Mouse (Mus musculus): ENCODE results near the gene Cysltr2. TPM values are rescaled to one million over a fixed set of nuclear protein-coding genes. Genes with fewer than 3 reads are reported as not detected.

Gene Cysltr2
- polyA plus RNA-seq, 1 experiment from 2014 or later: not detected

DNA sequence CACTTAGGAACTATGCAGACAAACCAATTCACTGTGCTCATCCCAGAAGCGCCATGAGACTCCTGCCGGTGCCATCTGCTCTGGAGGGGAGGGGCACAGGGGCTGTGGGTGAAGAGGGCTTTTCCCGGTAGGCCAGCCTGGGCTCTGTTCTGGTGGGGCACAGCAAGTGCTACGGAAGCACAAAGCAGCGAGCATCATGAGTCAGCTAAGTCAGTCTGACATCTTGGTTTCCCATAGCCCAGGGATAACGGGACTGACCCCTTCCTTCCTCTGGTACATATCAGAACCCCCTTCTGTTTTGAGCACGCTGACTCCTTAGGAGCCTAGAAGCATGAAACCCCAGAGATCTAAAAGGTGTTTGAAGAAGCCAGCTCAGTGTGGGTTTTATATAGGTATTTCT lies 15.5 kb upstream of the Cysltr2 start:
- no peaks in the 10 kb centered on the region for H3K27me3 ChIP-seq (ENCODE audit: control insufficient read depth, insufficient read depth, low read length)
- WGBS: 69% methylated on average over 7 of the region's 7 CpGs
- no peak overlapping the region for H3K9ac ChIP-seq (ENCODE audit: low read length)
- H3K36me3 ChIP-seq (ENCODE audit: control insufficient read depth, insufficient read depth, low read length): no peaks in the 10 kb centered on the region
- no peak overlapping the region for H3K4me3 ChIP-seq (ENCODE audit: control insufficient read depth in 1 of 2, insufficient read depth in 1 of 2, low read depth in 1 of 2, low read length in 2 of 2)
- no peak for ATAC-seq (ENCODE audit: insufficient number of reproducible peaks, insufficient read depth, low FRiP score, low read depth)
- no peak overlapping the region for H3K4me2 ChIP-seq (ENCODE audit: low read length)
- no peak overlapping the region for H3K27ac ChIP-seq (replicated peaks in 1 of 2; ENCODE audit: control insufficient read depth in 1 of 2, insufficient read depth in 1 of 2, low read depth in 2 of 2, low read length in 2 of 2)
- H3K9me3 ChIP-seq (ENCODE audit: control insufficient read depth, low read length): no peaks in the 10 kb centered on the region
- no peaks in the 10 kb centered on the region for H3K4me1 ChIP-seq (ENCODE audit: control insufficient read depth in 2 of 2, insufficient read depth in 2 of 2, low read length in 2 of 2)

DNA sequence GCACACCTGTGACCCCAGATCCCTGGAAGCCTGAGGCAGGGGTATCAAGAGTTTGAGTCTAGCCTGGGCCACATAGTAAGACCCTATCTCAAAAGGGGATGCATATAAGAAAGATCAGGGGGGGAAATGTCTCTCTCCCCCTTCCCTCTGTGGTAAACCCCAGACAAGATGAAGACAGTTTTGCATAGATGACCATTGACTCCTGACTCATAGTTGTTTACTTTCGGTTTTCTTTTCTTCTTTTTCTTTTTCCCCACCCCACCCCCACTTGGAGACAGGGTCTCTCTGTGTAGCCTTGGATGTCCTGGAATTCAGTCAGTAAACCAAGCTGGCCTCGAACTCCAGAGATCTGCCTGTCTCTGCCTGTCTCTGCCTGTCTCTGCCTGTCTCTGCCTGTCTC lies 9.8 kb upstream of the Cysltr2 start:
- Histone ChIP-seq H3K4me2 (ENCODE audit: low read length) (no peak overlapping the region), H3K4me3 (ENCODE audit: control insufficient read depth in 1 of 2, insufficient read depth in 1 of 2, low read depth in 1 of 2, low read length in 2 of 2) (no peak overlapping the region), H3K27me3 (ENCODE audit: control insufficient read depth, insufficient read depth, low read length) (no peaks in the 10 kb centered on the region), H3K27ac (replicated peaks in 1 of 2; ENCODE audit: control insufficient read depth in 1 of 2, insufficient read depth in 1 of 2, low read depth in 2 of 2, low read length in 2 of 2) (no peak overlapping the region), H3K4me1 (ENCODE audit: control insufficient read depth in 2 of 2, insufficient read depth in 2 of 2, low read length in 2 of 2) (no peaks in the 10 kb centered on the region), H3K9ac (ENCODE audit: low read length) (no peak overlapping the region), H3K9me3 (ENCODE audit: control insufficient read depth, low read length) (peaks cover 3% of the 10 kb centered on the region; the same call in 1 of the 2 replicates), H3K36me3 (ENCODE audit: control insufficient read depth, insufficient read depth, low read length) (no peaks in the 10 kb centered on the region)
- no peak for ATAC-seq (ENCODE audit: insufficient number of reproducible peaks, insufficient read depth, low FRiP score, low read depth)
- WGBS: 87% methylated on average over 2 of the region's 2 CpGs

DNA sequence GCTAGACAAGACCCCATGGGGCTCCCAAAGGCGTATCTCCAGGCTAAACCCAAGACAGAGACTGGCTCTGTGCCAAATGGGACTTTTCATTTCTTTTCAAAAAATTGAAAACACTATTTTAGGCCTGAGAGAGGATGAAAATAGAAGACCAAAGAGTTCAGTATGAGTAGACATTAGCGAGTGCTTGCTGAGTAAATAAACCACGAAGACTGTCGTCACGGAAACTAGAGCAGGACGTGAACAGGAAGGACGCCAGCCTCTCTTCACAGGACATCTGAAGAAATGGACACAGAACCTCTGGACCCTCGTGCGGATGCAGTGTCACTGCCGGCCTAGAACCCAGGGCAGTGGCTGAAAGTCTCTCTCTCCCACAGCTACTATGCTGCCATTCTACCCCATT lies 8.8 kb upstream of the Cysltr2 start:
- Histone ChIP-seq H3K36me3 (ENCODE audit: control insufficient read depth, insufficient read depth, low read length) (no peaks in the 10 kb centered on the region), H3K9me3 (ENCODE audit: control insufficient read depth, low read length) (peaks cover 3% of the 10 kb centered on the region; the same call in 1 of the 2 replicates), H3K27ac (replicated peaks in 1 of 2; ENCODE audit: control insufficient read depth in 1 of 2, insufficient read depth in 1 of 2, low read depth in 2 of 2, low read length in 2 of 2) (no peak overlapping the region), H3K4me1 (ENCODE audit: control insufficient read depth in 2 of 2, insufficient read depth in 2 of 2, low read length in 2 of 2) (no peaks in the 10 kb centered on the region), H3K27me3 (ENCODE audit: control insufficient read depth, insufficient read depth, low read length) (no peaks in the 10 kb centered on the region), H3K4me2 (ENCODE audit: low read length) (no peak overlapping the region), H3K9ac (ENCODE audit: low read length) (no peak overlapping the region), H3K4me3 (ENCODE audit: control insufficient read depth in 1 of 2, insufficient read depth in 1 of 2, low read depth in 1 of 2, low read length in 2 of 2) (no peak overlapping the region)
- WGBS: 77% methylated on average over 10 of the region's 10 CpGs
- no peak for ATAC-seq (ENCODE audit: insufficient number of reproducible peaks, insufficient read depth, low FRiP score, low read depth)

DNA sequence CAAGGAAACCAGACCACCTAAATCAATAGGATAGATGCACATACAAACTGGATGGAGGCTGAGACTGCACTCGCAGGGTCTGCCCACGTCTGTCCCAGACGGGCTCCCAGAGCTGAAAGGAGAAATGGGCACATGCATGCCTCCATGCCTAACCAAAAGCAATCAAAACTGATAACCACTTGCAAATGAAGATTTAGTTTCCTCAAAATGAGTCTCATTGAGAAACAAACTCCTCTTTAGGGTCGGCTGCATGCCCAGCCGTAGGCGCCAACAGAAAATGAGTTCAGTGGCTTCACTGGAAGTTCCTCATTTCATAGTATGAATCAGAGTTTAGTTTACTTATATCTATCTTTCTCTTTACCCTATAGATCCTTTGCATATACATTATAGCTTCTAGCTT lies 7.9 kb upstream of the Cysltr2 start:
- H3K27ac ChIP-seq (replicated peaks in 1 of 2; ENCODE audit: control insufficient read depth in 1 of 2, insufficient read depth in 1 of 2, low read depth in 2 of 2, low read length in 2 of 2): no peak overlapping the region
- H3K4me2 ChIP-seq (ENCODE audit: low read length): no peak overlapping the region
- peaks cover 3% of the 10 kb centered on the region; the same call in 1 of the 2 replicates for H3K9me3 ChIP-seq (ENCODE audit: control insufficient read depth, low read length)
- H3K4me1 ChIP-seq (ENCODE audit: control insufficient read depth in 2 of 2, insufficient read depth in 2 of 2, low read length in 2 of 2): no peaks in the 10 kb centered on the region
- H3K36me3 ChIP-seq (ENCODE audit: control insufficient read depth, insufficient read depth, low read length): no peaks in the 10 kb centered on the region
- H3K9ac ChIP-seq (ENCODE audit: low read length): no peak overlapping the region
- H3K4me3 ChIP-seq (ENCODE audit: control insufficient read depth in 1 of 2, insufficient read depth in 1 of 2, low read depth in 1 of 2, low read length in 2 of 2): no peak overlapping the region
- no peak for ATAC-seq (ENCODE audit: insufficient number of reproducible peaks, insufficient read depth, low FRiP score, low read depth)
- H3K27me3 ChIP-seq (ENCODE audit: control insufficient read depth, insufficient read depth, low read length): no peaks in the 10 kb centered on the region
- 93% methylated on average over 6 of the region's 6 CpGs for WGBS

DNA sequence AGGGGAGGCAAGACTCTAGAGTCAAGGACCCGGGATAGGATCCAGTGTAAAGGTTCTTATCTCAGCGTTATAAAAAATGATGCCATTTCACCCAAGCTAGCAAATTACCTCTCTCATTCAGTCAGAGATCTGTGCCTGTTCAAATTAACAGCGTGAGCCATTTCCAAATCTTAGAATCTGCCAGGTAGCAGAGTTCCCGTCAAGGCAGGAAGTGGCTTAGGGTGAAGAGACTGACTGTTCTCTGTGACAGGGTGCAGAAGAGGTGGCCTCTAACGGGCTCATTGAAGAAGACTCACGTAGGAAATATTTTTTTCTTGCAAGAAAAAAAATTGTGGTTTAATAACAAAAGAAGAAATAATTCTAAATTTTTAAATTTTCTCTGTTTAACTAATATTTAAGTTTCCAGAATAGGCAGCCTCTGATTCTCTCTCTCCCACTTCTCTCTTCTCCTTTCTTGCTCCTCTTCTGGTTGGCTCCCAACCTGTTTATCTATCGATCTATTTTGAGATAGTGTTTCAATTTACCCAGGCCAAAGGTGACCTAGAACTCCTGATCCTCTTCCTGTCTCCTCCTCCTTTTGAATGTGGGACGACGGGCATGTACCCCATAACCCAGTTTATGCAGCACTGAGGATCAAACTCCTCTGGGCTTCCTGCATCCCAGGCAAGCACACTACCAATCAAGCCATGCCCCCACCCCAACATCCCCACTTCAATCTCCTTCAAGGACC lies 3.5 kb downstream of the Cysltr2 start:
- Histone ChIP-seq H3K9ac (ENCODE audit: low read length) (no peak overlapping the region), H3K4me1 (ENCODE audit: control insufficient read depth in 2 of 2, insufficient read depth in 2 of 2, low read length in 2 of 2) (no peaks in the 10 kb centered on the region), H3K4me3 (ENCODE audit: control insufficient read depth in 1 of 2, insufficient read depth in 1 of 2, low read depth in 1 of 2, low read length in 2 of 2) (no peak overlapping the region), H3K4me2 (ENCODE audit: low read length) (no peak overlapping the region), H3K27me3 (ENCODE audit: control insufficient read depth, insufficient read depth, low read length) (no peaks in the 10 kb centered on the region; the same call in 1 of the 2 replicates), H3K9me3 (ENCODE audit: control insufficient read depth, low read length) (no peaks in the 10 kb centered on the region), H3K36me3 (ENCODE audit: control insufficient read depth, insufficient read depth, low read length) (no peaks in the 10 kb centered on the region), H3K27ac (replicated peaks in 1 of 2; ENCODE audit: control insufficient read depth in 1 of 2, insufficient read depth in 1 of 2, low read depth in 2 of 2, low read length in 2 of 2) (no peak overlapping the region)
- 66% methylated on average over 9 of the region's 9 CpGs for WGBS
- ATAC-seq (ENCODE audit: insufficient number of reproducible peaks, insufficient read depth, low FRiP score, low read depth): no peak

GRCm38 (mm10) chr14:73041689-73042088 lies 7.2 kb downstream of the Cysltr2 start:
- Histone ChIP-seq H3K9me3 (ENCODE audit: control insufficient read depth, low read length) (no peaks in the 10 kb centered on the region), H3K27me3 (ENCODE audit: control insufficient read depth, insufficient read depth, low read length) (no peaks in the 10 kb centered on the region; the same call in 1 of the 2 replicates), H3K36me3 (ENCODE audit: control insufficient read depth, insufficient read depth, low read length) (no peaks in the 10 kb centered on the region), H3K4me3 (ENCODE audit: control insufficient read depth in 1 of 2, insufficient read depth in 1 of 2, low read depth in 1 of 2, low read length in 2 of 2) (no peak overlapping the region), H3K9ac (ENCODE audit: low read length) (no peak overlapping the region), H3K4me1 (ENCODE audit: control insufficient read depth in 2 of 2, insufficient read depth in 2 of 2, low read length in 2 of 2) (no peaks in the 10 kb centered on the region), H3K4me2 (ENCODE audit: low read length) (no peak overlapping the region), H3K27ac (replicated peaks in 1 of 2; ENCODE audit: control insufficient read depth in 1 of 2, insufficient read depth in 1 of 2, low read depth in 2 of 2, low read length in 2 of 2) (no peak overlapping the region)
- ATAC-seq (ENCODE audit: insufficient number of reproducible peaks, insufficient read depth, low FRiP score, low read depth): no peak
- WGBS: 41% methylated on average over 2 of the region's 2 CpGs

GRCm38 (mm10) chr14:73033290-73033689 lies 15.6 kb downstream of the Cysltr2 start:
- H3K27ac ChIP-seq (replicated peaks in 1 of 2; ENCODE audit: control insufficient read depth in 1 of 2, insufficient read depth in 1 of 2, low read depth in 2 of 2, low read length in 2 of 2): no peak overlapping the region
- no peak overlapping the region for H3K9ac ChIP-seq (ENCODE audit: low read length)
- no peaks in the 10 kb centered on the region for H3K4me1 ChIP-seq (ENCODE audit: control insufficient read depth in 2 of 2, insufficient read depth in 2 of 2, low read length in 2 of 2)
- H3K36me3 ChIP-seq (ENCODE audit: control insufficient read depth, insufficient read depth, low read length): no peaks in the 10 kb centered on the region
- WGBS: 45% methylated on average over 3 of the region's 3 CpGs
- ATAC-seq (ENCODE audit: insufficient number of reproducible peaks, insufficient read depth, low FRiP score, low read depth): no peak
- no peak overlapping the region for H3K4me2 ChIP-seq (ENCODE audit: low read length)
- H3K9me3 ChIP-seq (ENCODE audit: control insufficient read depth, low read length): no peaks in the 10 kb centered on the region
- no peaks in the 10 kb centered on the region for H3K27me3 ChIP-seq (ENCODE audit: control insufficient read depth, insufficient read depth, low read length)
- H3K4me3 ChIP-seq (ENCODE audit: control insufficient read depth in 1 of 2, insufficient read depth in 1 of 2, low read depth in 1 of 2, low read length in 2 of 2): no peak overlapping the region

DNA sequence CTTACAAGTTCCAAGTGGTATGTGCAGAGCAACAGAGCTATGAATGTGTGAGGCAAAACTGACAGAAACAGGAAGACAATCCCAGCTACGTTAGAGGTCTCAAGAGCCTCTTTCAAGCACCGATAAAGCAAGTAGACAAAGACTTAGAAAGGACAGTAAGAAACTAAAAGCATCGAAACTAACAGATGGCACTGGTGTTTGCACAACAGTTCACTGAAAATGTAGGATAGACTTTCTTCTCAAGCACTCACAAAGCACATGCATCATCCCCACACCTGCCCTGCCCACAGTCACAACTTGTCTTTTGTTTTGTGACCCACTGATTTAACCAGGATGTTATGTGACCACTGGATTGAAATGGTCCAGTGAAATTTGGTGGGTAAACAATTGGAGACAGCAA lies 17.7 kb downstream of the Cysltr2 start:
- H3K9ac ChIP-seq (ENCODE audit: low read length): no peak overlapping the region
- no peak overlapping the region for H3K4me2 ChIP-seq (ENCODE audit: low read length)
- no peaks in the 10 kb centered on the region for H3K36me3 ChIP-seq (ENCODE audit: control insufficient read depth, insufficient read depth, low read length)
- no peaks in the 10 kb centered on the region for H3K27me3 ChIP-seq (ENCODE audit: control insufficient read depth, insufficient read depth, low read length)
- ATAC-seq (ENCODE audit: insufficient number of reproducible peaks, insufficient read depth, low FRiP score, low read depth): no peak
- no peaks in the 10 kb centered on the region for H3K4me1 ChIP-seq (ENCODE audit: control insufficient read depth in 2 of 2, insufficient read depth in 2 of 2, low read length in 2 of 2)
- 74% methylated on average over 3 of the region's 3 CpGs for WGBS
- H3K27ac ChIP-seq (replicated peaks in 1 of 2; ENCODE audit: control insufficient read depth in 1 of 2, insufficient read depth in 1 of 2, low read depth in 2 of 2, low read length in 2 of 2): no peak overlapping the region
- no peak overlapping the region for H3K4me3 ChIP-seq (ENCODE audit: control insufficient read depth in 1 of 2, insufficient read depth in 1 of 2, low read depth in 1 of 2, low read length in 2 of 2)
- H3K9me3 ChIP-seq (ENCODE audit: control insufficient read depth, low read length): no peaks in the 10 kb centered on the region
